Mouse (Mus musculus) kidney, adult 2 months (tissue): ENCODE results near the gene Dab1. TPM values are rescaled to one million over a fixed set of nuclear protein-coding genes. Genes with fewer than 3 reads are reported as not detected.

ENCODE experiments used
- DNase-seq: peaks from one replicate; pipeline ENCODE4 v3.0.0; 2021
- H3K27ac ChIP-seq: fragments of 200-500 bp; 2 replicates; pipeline ENCODE4 v1.5.1; 2012; ENCODE audit warnings: low read depth, low read length, control low read depth, inconsistent platforms; ENCODE audit not compliant: insufficient read depth
- H3K27me3 ChIP-seq: fragments of 200-500 bp; replicated peaks from 2 replicates; pipeline ENCODE4 v1.6.1; 2012; ENCODE audit warnings: mild to moderate bottlenecking, moderate library complexity, low read length, inconsistent platforms; ENCODE audit not compliant: control insufficient read depth, insufficient read depth
- H3K36me3 ChIP-seq: fragments of 200-500 bp; 2 replicates; pipeline ENCODE4 v1.6.1; 2012; ENCODE audit warnings: mild to moderate bottlenecking, moderate library complexity, low read length, inconsistent platforms; ENCODE audit not compliant: control insufficient read depth, insufficient read depth
- H3K4me1 ChIP-seq: fragments of 200-500 bp; 2 replicates; pipeline ENCODE4 v1.6.1; 2011; ENCODE audit warnings: low read length; ENCODE audit not compliant: control insufficient read depth, insufficient read depth
- H3K4me3 ChIP-seq: fragments of 200-500 bp; 2 replicates; pipeline ENCODE4 v1.5.1; 2011; ENCODE audit warnings: mild to moderate bottlenecking, low read depth, low read length, control low read depth; ENCODE audit not compliant: insufficient read depth
- CTCF ChIP-seq: fragments of 200-500 bp; conservative IDR thresholded peaks from 2 replicates; pipeline ENCODE4 v1.5.1; 2011; ENCODE audit warnings: low read depth, mild to moderate bottlenecking, control low read depth, low read length, moderate library complexity, mixed read lengths; ENCODE audit not compliant: insufficient read depth, insufficient read length
- POLR2A ChIP-seq: fragments of 200-500 bp; IDR thresholded peaks from one replicate; pipeline ENCODE4 v1.6.1; 2011; ENCODE audit warnings: low read depth, low read length, control low read depth
- WGBS: fragments of 180-500 bp; shearing (Covaris S2); methylation state at CpG from one replicate; pipeline ENCODE4 v1.1.7; 2018; 5-methylcytosine and 5-hydroxymethylcytosine counted together
- polyA plus RNA-seq: library from polyadenylated mRNA; depleted of rRNA; stranded (reverse); fragments of >200 nt; gene quantifications from 2 replicates; pipeline ENCODE4 v1.2.3, GENCODE M21; 2012

Dab1 gene
- polyA plus RNA-seq, 1 experiment: 3.3 TPM

DNA sequence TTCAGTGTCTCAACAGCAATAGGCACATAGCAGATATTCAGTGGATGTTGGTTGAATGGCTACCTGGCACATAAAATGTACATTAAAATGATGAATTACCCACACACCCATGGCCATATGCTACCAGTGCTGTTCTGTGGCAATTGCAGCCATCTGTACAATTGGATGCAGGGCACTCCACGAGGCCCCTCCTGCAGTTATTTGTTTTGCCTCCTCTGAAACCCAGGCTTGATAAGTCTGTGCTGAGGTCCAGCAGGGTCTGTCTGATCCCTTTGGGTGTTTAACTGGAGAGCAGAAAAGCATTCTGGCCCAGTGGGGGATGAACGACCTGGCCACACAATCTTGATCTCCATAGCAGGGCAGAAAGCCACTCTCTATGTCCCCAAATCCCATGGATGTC is 796.3 kb downstream of the Dab1 start:
- Histone ChIP-seq H3K36me3 (no peaks in the 10 kb centered on the region), H3K4me1 (no peaks in the 10 kb centered on the region; the same call in 1 of the 2 replicates), H3K4me3 (no peak overlapping the region), H3K27me3 (no peaks in the 10 kb centered on the region), H3K27ac (no peak overlapping the region)
- no peak for DNase-seq
- 47% methylated on average over 2 of the region's 2 CpGs for WGBS
- no peak for TF ChIP-seq POLR2A
- no peak for TF ChIP-seq CTCF

GRCm38 (mm10) chr4:104418354-104418753 is 799.2 kb downstream of the Dab1 start:
- no peak overlapping the region for H3K4me3 ChIP-seq
- TF ChIP-seq CTCF (no peak), POLR2A (no peak)
- H3K4me1 ChIP-seq: no peaks in the 10 kb centered on the region
- no peak overlapping the region for H3K27ac ChIP-seq
- H3K27me3 ChIP-seq: no peaks in the 10 kb centered on the region
- H3K36me3 ChIP-seq: no peaks in the 10 kb centered on the region
- 94% methylated on average over 2 of the region's 2 CpGs for WGBS
- DNase-seq: no peak

GRCm38 (mm10) chr4:104420983-104421680 is 802.0 kb downstream of the Dab1 start:
- Histone ChIP-seq H3K27me3 (no peaks in the 10 kb centered on the region), H3K4me1 (no peaks in the 10 kb centered on the region), H3K36me3 (no peaks in the 10 kb centered on the region), H3K27ac (no peak overlapping the region), H3K4me3 (no peak overlapping the region)
- DNase-seq: no peak
- TF ChIP-seq CTCF (no peak), POLR2A (no peak)
- WGBS: 96% methylated on average over 12 of the region's 12 CpGs

DNA sequence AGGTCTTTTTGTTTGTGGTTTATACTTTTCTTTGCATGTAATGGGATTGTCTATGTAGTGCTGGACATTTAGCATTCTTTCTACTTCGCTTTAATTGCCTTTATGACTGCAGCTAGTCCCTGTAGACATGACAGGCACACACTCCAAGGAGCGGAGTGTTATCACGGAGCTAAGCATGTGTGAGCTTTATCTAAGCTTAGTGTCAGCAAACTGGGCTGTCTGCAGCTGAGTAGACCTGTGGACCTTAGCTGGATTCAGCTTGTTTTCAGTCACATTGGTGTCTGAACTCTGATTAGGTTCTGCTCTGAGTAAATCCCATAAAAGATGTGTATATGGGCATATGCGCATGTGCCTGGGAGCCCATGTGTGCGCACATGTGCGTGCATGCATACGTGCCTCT is 810.0 kb downstream of the Dab1 start:
- no peak for DNase-seq
- Histone ChIP-seq H3K4me3 (no peak overlapping the region), H3K27me3 (no peaks in the 10 kb centered on the region), H3K27ac (no peak overlapping the region), H3K36me3 (no peaks in the 10 kb centered on the region), H3K4me1 (no peaks in the 10 kb centered on the region)
- WGBS: 89% methylated on average over 7 of the region's 7 CpGs
- TF ChIP-seq POLR2A: no peak
- TF ChIP-seq CTCF: no peak

GRCm38 (mm10) chr4:104431231-104431855 is 812.2 kb downstream of the Dab1 start:
- H3K4me1 ChIP-seq: no peaks in the 10 kb centered on the region
- TF ChIP-seq POLR2A (no peak), CTCF (no peak)
- WGBS: 65% methylated on average over 7 of the region's 7 CpGs

DNA sequence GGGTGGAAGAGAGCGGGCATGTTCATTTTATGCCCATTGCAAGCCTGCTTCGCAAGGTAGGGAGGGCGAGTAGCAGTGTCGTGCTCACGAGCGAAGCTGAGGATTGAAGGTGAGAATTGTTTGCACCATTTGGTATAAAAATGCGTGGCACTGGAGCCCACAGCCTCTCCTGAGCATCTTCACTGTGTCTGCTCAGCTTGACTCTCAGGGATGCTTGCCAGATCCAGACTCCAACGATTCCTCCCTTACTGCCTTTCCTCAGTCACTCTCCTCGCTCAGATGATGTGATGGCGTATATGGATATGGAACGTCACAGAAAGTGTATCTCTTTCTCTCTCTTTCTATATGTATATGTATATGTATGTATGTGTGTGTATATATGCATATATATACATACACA is 813.0 kb downstream of the Dab1 start:
- Histone ChIP-seq H3K36me3 (no peaks in the 10 kb centered on the region), H3K27me3 (no peaks in the 10 kb centered on the region), H3K27ac (no peak overlapping the region), H3K4me1 (no peaks in the 10 kb centered on the region), H3K4me3 (no peak overlapping the region)
- WGBS: 90% methylated on average over 11 of the region's 11 CpGs
- TF ChIP-seq CTCF (no peak), POLR2A (no peak)
- no peak for DNase-seq

More at GRCm38 (mm10) chr4:104431231-104431855, 812.2 kb downstream of the Dab1 start:
- H3K4me3 ChIP-seq: no peak overlapping the region
- no peaks in the 10 kb centered on the region for H3K27me3 ChIP-seq
- no peaks in the 10 kb centered on the region for H3K36me3 ChIP-seq
- H3K27ac ChIP-seq: no peak overlapping the region
- DNase-seq: no peak

GRCm38 (mm10) chr4:104435736-104436135 is 816.6 kb downstream of the Dab1 start:
- H3K36me3 ChIP-seq: no peaks in the 10 kb centered on the region
- 64% methylated on average over 5 of the region's 5 CpGs for WGBS
- TF ChIP-seq CTCF (no peak), POLR2A (no peak)
- no peak overlapping the region for H3K27ac ChIP-seq
- DNase-seq: no peak
- no peaks in the 10 kb centered on the region for H3K27me3 ChIP-seq
- H3K4me3 ChIP-seq: no peak overlapping the region
- H3K4me1 ChIP-seq: no peaks in the 10 kb centered on the region
